Mouse (Mus musculus) C3H10T1/2 (cell line): ENCODE results near the gene Bola1. TPM values are rescaled to one million over a fixed set of nuclear protein-coding genes. Genes with fewer than 3 reads are reported as not detected.

Experiments used
- polyA plus RNA-seq, 2 experiments: library from polyadenylated mRNA; unstranded; fragments of >200 nt; fragmentation: generic; extraction: Trizol; gene quantifications; one replicate each; pipeline ENCODE4 v1.2.1; 2012; ENCODE audit warnings: missing spikeins in 2 of 2

Gene Bola1
- polyA plus RNA-seq, 2 experiments, result 87.3 to 88.9 TPM

Other genes starting within 250 kb of the Bola1 start
- gene Plekho1, start 223.7 kb downstream of the Bola1 start, polyA plus RNA-seq, result 10 to 100 TPM; 25.2 to 44.5 TPM
- 10 to 100 TPM in 1 of 2 experiments, 1 to 10 TPM in 1; 7.1 to 20.4 TPM for gene Vps45, start 161.2 kb downstream of the Bola1 start, polyA plus RNA-seq
- gene Otud7b, start 115.2 kb downstream of the Bola1 start, polyA plus RNA-seq, result 10 to 100 TPM in 1 of 2 experiments, 1 to 10 TPM in 1; 1.8 to 10.6 TPM
- 10 to 100 TPM; 21.0 to 25.2 TPM for gene Mtmr11, start 57.7 kb downstream of the Bola1 start, polyA plus RNA-seq
- 100 to 1,000 TPM in 1 of 2 experiments, 10 to 100 TPM in 1; 82.8 to 105 TPM for gene Sf3b4, start 47.4 kb downstream of the Bola1 start, polyA plus RNA-seq
- gene Sv2a, start 38.6 kb downstream of the Bola1 start, polyA plus RNA-seq, result 1 to 10 TPM in 1 of 2 experiments, under 1 TPM in 1; 0.49 to 1.7 TPM
- under 1 TPM; 0.43 to 0.59 TPM for gene Hist2h2ab, start 156 bp upstream of the Bola1 start, polyA plus RNA-seq
- 1 to 10 TPM; 2.5 to 5.6 TPM for gene Hist2h2ac, start 1.2 kb upstream of the Bola1 start, polyA plus RNA-seq
- 1 to 10 TPM in 1 of 2 experiments, under 1 TPM in 1; 0.23 to 1.7 TPM for gene Hist2h2be, start 1.4 kb upstream of the Bola1 start, polyA plus RNA-seq
- 10 to 100 TPM in 1 of 2 experiments, 1 to 10 TPM in 1; 5.7 to 15.8 TPM for gene Hist2h3c2, start 19.4 kb upstream of the Bola1 start, polyA plus RNA-seq
- gene Hist2h2aa2, start 20.6 kb upstream of the Bola1 start, polyA plus RNA-seq, result 100 to 1,000 TPM in 1 of 2 experiments, 10 to 100 TPM in 1; 42.0 to 222 TPM
- under 1 TPM in 1 of 2 experiments, not detected in 1; 0.22 TPM for gene Hist2h2aa1, start 25.8 kb upstream of the Bola1 start, polyA plus RNA-seq
- not detected for gene Hist2h3c1, start 27.0 kb upstream of the Bola1 start, polyA plus RNA-seq
- 1 to 10 TPM in 1 of 2 experiments, under 1 TPM in 1; 0.79 to 1.4 TPM for gene Hist2h4, start 43.6 kb upstream of the Bola1 start, polyA plus RNA-seq
- 10 to 100 TPM in 1 of 2 experiments, 1 to 10 TPM in 1; 4.2 to 21.2 TPM for gene Hist2h3b, start 48.9 kb upstream of the Bola1 start, polyA plus RNA-seq
- 10 to 100 TPM in 1 of 2 experiments, 1 to 10 TPM in 1; 5.7 to 13.1 TPM for gene Hist2h2bb, start 50.0 kb upstream of the Bola1 start, polyA plus RNA-seq
- under 1 TPM in 1 of 2 experiments, not detected in 1; 0.34 TPM for gene Fcgr1, start 74.3 kb upstream of the Bola1 start, polyA plus RNA-seq
- gene BC107364, start 232.6 kb upstream of the Bola1 start, polyA plus RNA-seq, result not detected